Mouse (Mus musculus) myocyte (in vitro differentiated cells): ENCODE data around the gene Cfap157.

ENCODE experiments used
- CEBPB ChIP-seq: IDR thresholded peaks from 2 replicates; pipeline ENCODE4 v1.6.1; 2011; ENCODE audit warnings: mild to moderate bottlenecking, moderate library complexity; ENCODE audit not compliant: poor library complexity, insufficient read depth, severe bottlenecking
- E2F4 ChIP-seq: IDR thresholded peaks from one replicate; pipeline ENCODE4 v1.6.1; 2011; ENCODE audit warnings: mild to moderate bottlenecking, control low read depth, moderate library complexity; ENCODE audit not compliant: insufficient read depth
- MAX ChIP-seq: IDR thresholded peaks from one replicate; pipeline ENCODE4 v1.6.1; 2011; ENCODE audit warnings: low read depth, mild to moderate bottlenecking, control low read depth
- MYOD1 ChIP-seq, 3 experiments: IDR thresholded peaks; one replicate each; pipeline ENCODE4 v1.6.1; 2011; ENCODE audit warnings: control low read depth in 2 of 3, low read depth in 2 of 3, mild to moderate bottlenecking in 2 of 3, moderate library complexity in 1 of 3; ENCODE audit not compliant: insufficient read length in 2 of 3, control insufficient read depth in 1 of 3
- POLR2A ChIP-seq: IDR thresholded peaks from one replicate; pipeline ENCODE4 v1.6.1; 2011; ENCODE audit warnings: low read depth, mild to moderate bottlenecking, control low read depth, moderate library complexity; ENCODE audit not compliant: insufficient read length
- POLR2AphosphoS2 ChIP-seq: IDR thresholded peaks from one replicate; pipeline ENCODE4 v1.6.1; 2011; ENCODE audit warnings: low read depth, control low read depth; ENCODE audit not compliant: insufficient read length
- SRF ChIP-seq: IDR thresholded peaks from one replicate; pipeline ENCODE4 v1.6.1; 2011; ENCODE audit warnings: low read depth; ENCODE audit not compliant: control insufficient read depth, insufficient read length
- TCF12 ChIP-seq: IDR thresholded peaks from one replicate; pipeline ENCODE4 v1.6.1; 2011; ENCODE audit warnings: mild to moderate bottlenecking, control low read depth; ENCODE audit not compliant: poor library complexity, insufficient read depth, severe bottlenecking
- TCF3 ChIP-seq: IDR thresholded peaks from one replicate; pipeline ENCODE4 v1.6.1; 2011; ENCODE audit warnings: low read depth, control low read depth; ENCODE audit not compliant: insufficient read length
- USF1 ChIP-seq: IDR thresholded peaks from one replicate; pipeline ENCODE4 v1.6.1; 2011; ENCODE audit warnings: low read depth, mild to moderate bottlenecking, control low read depth, moderate library complexity

DNA sequence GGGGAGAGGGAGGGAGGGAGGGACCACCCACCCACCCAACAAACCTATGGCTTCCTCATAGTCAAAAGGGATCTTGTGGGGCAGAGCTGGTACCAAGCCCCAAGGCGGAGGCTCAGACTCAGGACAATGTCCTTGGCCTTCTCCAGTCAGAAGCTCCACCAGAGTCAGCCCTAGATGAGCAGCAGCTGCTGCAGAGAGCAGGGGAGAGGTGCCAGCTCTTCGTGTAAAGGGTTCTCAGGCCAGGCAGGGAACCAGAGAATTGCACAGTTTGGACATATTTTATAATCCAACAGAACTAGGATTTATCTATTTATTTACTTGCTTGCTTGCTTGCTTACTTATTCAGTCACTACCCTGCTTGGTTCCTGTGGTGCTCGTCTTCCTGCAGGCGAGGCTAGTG lies 44.9 kb downstream of the Cfap157 start:
- TF ChIP-seq MYOD1 (IDR thresholded peaks at IDR 0.05; ENCODE audit: control insufficient read depth in 1 of 3, insufficient read length in 2 of 3, low read depth in 2 of 3) (no peak), POLR2A (no peak), MAX (no peak), SRF (no peak), TCF3 (no peak), TCF12 (no peak), POLR2AphosphoS2 (no peak), USF1 (no peak), E2F4 (no peak), CEBPB (no peak)
